Mouse (Mus musculus): ENCODE measurements around the gene Ppm1e.

- no peak for TF ChIP-seq CTCF (IDR thresholded peaks at IDR 0.05; ENCODE audit: extremely low read depth, insufficient read length, insufficient replicate concordance, low read depth, low read length)
- TF ChIP-seq POLR2A (IDR thresholded peaks at IDR 0.05; ENCODE audit: low read depth, low read length) = no peak
These were observed 92.6 kb downstream of the Ppm1e start for GRCm38 (mm10) chr11:87266246-87266645.

Data from small intestine, adult 2 months (tissue).